Mouse (Mus musculus): Measurements from ENCODE around the gene Tle2.

Tle2 gene

DNA sequence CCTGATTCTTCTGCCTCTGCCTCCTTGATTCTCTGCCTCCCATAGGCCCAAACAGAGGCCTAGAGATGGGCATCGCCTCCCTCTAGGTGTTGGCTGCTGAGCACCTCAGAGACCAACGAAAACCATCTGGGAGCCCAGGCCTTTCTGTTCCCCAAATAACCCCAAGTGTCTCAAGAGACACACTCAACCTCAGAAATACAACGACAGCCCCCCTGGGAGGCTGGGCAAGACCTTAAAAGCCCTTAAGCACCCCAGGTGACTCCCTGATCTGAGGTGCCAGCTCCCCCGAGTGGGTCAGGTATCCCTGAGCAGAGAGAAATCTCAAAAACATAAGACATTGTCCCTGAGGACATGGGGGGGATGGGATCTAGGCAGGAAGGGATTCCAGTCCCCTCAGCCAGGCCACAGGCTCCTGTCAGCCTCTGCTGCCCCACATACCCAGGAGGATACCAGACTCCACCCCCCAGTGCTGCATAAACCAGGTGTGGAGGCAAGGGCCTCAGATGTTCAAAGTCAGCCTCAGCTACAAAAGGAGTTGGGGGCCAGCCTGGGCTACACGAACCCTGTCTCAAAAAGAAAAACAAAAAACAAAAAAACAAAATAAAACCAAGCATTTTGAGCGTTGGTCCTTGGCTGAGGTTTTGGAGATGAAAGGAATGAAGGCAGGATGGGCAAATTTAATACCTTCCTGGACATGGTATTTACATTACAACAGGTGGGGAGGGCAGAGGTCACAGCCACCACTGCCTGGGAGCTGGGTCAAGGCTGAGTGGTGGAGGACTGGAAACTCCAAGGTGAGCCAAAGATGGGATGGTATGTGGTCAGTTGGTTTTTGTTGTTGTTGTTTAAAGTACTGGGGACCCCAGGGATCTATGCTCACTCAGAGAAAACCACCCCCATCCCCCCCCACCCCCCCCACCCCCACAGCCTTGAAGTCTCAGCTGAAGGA, 20.3 kb upstream of the Tle2 start:
- DNase-seq (ENCODE audit: low spot score), result no peak

DNA sequence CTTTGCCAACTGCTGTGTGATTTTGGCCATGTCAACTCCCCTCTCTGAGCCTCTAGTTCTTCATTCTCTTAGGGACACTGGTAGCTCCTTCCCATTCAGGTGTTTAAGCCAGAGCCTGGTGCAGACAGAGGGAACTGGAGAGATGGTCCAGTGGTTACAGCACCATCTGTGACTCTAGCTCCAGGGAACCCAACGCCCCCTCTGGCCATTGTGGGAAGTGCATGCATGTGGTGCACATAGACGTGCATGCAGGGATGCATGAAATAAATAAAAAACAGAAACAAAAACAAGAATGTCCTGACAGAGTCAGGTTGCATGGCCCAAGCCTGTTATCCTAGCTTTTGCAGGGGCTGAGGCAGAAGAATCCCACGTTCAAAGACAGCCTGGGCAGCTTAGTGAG, 18.1 kb upstream of the Tle2 start:
- DNase-seq (ENCODE audit: low spot score), result no peak

DNA sequence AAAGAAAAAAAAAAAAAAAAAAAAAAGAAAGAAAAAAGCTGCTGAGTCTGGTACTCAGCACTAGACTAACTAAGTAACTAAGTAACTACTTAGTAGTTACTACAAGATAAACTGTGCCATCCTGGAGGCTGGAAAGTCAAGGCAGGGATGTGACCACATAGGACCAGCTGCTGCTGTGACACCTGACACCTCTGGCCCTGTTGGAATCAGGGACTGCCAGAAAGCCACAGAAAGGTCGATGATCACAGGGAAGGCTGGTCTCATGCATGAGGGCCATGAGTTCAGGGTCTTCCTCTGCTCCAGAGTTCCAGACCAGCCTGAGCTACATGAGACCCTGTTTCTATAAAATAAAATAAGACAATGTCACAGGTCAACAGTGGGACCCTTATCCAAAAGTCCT, 16.9 kb upstream of the Tle2 start:
- DNase-seq (ENCODE audit: low spot score), result no peak

DNA sequence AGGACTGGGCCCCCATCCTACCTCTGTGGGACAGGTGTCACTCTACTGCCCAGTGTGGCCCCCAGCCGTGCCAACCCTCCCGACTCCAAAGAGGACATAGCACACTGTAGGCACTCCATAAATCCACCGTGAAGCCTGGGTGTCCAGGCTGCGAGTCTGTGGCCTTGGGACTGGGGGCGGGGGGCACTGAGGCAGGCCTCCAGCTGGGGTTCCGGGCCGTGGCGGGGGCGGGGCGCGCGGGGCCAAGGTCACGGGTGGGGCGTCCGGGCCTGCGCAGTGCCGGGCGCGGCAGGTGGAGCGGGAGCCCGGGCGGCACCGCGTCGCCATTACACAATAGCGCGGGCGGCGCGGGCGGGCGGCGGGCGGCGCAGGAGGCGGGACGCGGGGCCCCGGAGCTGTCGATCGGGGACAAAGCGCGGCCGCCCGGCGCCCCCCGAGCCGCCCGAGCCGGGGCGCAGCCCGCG, 15.2 kb upstream of the Tle2 start, which contains the start of gene Aes:
Gene Aes (plus strand): TSS at position 326 of the 464 bp plus-strand sequence.
- DNase-seq (ENCODE audit: low spot score), result peak; percentile 83

DNA sequence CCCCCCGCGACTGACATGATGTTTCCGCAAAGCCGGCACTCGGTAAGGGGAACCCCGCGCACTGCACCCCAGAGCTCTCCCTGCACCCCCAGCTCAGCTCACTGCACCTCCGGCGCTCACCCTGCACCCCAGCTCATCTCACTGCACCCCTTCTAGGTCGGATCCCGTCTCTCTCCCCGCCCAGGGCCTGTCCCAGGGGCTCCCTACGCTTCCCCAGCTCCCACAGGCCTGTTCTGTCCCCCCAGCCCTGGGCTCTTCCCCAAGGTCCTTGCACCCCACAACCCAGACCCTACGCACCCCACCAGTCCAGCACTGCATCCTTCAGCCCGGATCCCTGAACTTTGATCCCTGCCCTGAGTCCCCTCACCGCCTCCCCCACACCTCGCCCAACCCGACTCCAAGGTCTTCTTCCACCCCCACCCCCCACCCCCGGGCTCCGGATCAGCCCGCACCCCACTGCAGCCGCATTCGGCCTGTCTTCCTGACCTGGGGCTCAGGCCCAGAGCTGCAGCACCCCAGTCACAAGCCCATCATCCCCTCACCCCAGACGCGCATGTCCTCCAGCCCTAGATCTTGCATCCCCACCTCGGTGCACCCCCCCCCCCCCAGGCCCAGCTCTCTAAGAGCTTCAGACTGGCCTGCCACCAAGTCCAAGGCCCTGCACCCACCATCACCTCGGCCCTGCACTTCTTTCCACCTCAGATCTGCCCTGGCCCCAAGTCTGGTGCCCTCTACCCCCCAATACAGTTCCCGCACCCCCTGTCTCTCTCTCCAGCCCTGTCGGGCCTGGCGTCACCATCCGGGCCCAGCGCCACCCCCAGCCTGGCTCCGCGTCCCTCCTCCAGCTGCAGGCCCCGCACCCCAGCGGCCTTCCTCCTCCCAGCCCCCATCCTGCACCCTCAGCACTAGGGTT, 14.5 kb upstream of the Tle2 start:
- peak; percentile 66 for DNase-seq (ENCODE audit: low spot score)

DNA sequence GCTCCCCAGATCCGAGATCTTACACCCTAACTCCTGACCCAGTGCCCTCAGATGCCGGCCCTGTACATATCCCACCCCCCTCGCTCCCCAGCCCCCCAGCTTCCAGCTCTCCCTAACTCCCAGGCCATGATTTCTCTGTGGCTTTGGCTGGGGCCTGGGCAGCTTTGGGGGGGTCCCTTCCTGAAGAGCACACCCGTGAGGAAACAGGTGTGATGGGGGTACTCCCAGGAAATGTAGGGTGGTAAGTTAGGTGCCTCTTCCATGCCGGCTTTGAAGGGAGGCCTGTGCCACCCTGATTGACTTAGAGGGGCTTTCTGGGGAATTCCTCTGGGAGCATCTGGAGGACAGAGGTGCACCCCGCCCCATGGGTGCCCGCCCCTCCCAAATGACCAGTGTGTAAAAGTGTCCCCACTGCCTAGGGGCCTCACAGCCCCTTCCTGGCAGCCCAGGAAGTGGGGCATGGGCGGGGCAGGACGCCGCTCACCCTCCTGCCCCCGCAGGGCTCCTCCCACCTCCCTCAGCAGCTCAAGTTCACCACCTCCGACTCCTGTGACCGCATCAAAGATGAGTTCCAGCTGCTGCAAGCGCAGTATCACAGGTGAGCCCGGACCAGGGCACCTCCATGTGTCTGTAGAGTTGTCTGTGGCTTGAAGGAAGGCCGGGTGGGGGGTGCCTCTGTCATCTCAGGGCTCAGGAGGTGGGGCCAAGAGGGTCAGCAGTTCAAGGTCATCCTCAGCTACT, 13.5 kb upstream of the Tle2 start:
- peak; percentile 69 for DNase-seq (ENCODE audit: low spot score)

DNA sequence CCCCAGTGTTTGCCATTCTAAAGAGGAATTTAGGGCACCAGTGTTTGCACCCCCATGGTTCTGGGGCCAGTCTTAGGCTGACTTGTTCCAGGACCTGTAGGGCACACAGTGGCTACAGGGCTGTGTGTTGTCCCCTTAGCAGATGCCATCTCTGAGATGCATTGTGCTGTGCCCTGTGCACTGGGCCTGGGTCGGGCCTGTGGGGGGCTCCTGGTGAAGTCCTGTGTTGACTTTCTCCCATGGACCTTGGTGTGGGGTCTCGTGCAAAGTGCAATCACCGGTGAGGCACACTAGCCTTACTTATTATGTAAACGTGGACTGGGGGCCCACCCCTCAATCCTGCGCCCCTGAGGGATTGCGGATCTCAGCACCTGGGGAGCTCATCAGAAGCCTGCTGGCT, 11.9 kb upstream of the Tle2 start:
- DNase-seq (ENCODE audit: low spot score), result no peak

DNA sequence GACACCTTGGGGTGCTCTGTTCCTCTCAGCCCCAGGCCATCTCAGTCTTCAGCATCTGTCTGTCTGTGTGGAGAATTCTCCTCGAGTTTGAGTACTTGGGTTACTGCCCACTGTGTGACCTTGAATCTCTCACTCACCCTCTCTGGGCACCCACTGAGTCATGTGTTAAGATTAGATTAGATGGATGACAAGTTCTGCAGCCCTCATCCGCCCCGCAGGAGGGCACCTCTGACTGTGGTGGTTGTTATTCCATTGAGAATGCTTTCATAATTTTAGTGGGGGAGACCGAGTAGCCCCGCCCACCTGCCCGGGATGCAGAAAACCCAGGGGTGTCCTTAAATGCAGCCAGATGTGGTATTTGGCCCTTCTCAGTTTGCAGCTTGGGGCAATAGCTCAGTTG, 10.9 kb upstream of the Tle2 start:
- no peak for DNase-seq (ENCODE audit: low spot score)

DNA sequence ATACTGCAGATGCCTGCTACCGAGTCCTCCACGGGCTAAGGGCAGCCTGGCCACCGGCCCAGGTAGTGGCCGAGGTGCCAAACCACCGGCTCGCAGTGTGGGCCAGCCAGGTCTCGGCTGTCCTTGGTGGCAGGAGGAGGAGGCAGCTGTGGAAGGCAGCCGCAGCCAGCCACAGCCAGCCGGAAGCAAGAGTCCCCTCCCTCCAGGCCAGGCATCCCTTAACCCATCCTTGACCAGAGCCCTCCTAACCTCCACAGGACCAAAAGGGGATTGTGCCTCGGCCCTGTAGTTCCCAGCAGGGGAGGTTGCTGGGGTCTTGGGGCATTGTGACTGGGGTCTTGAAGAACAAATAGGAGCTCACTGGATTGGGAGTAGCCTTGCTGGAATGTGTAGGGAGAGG, 10.1 kb upstream of the Tle2 start:
- peak; percentile 59 for DNase-seq (ENCODE audit: low spot score)

DNA sequence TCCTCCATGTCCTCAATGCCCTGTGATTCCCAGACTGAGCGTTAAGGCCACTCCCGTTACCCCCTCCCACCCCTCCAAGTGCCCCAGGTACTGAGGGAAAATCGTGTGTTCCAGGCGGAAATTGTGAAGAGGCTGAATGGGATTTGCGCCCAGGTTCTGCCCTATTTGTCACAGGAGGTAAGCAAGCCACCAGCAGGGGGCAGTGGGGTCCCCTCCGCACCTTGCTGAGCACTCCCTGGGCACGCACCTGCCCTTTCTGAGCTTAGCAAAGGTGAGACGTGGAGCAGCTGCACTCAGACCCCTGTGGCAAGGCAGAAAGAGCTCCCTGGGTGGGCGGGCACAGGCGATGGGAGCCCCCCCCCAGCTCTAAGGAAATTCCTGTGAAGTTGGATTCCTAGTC, 9.6 kb upstream of the Tle2 start:
- DNase-seq (ENCODE audit: low spot score), result peak; percentile 61

DNA sequence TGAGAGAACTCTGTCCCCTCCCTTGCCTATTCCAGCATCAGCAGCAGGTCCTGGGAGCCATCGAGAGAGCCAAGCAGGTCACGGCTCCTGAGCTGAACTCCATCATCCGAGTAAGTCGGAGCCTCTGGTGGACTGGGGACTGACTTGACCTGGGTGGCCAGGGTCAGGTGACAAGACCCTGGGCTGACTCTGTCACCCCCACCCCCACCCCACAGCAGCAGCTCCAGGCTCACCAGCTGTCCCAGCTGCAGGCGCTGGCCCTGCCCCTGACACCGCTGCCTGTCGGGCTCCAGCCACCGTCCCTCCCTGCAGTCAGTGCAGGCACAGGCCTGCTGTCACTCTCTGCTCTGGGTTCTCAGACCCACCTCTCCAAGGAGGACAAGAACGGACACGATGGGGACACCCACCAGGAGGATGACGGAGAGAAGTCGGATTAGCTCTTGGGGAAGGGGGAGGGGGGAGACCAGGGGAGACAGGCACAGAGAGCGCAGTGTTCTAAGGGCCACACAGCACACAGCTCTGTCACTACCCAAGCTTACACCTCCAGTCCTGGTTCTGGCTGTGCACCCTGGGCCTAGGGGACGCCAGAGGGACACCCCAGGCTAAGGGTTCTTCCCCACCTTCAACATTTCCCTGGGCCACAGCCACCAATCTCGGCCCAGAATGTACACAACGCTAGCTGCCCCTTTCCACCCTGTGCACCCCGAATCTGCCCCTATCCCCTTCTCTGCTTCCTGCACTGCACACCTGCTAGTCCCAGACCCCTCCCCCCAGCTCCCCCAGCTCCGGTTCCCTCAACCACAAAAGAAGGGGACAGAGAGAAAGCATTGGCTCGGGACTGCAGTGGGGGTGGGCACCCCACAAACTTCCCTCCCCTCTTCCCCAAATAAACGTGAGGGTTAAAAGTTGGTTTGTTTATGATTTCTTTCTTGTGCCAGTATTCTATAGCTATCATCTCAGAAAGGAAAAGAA, 8.8 kb upstream of the Tle2 start:
- DNase-seq (ENCODE audit: low spot score), result no peak

DNA sequence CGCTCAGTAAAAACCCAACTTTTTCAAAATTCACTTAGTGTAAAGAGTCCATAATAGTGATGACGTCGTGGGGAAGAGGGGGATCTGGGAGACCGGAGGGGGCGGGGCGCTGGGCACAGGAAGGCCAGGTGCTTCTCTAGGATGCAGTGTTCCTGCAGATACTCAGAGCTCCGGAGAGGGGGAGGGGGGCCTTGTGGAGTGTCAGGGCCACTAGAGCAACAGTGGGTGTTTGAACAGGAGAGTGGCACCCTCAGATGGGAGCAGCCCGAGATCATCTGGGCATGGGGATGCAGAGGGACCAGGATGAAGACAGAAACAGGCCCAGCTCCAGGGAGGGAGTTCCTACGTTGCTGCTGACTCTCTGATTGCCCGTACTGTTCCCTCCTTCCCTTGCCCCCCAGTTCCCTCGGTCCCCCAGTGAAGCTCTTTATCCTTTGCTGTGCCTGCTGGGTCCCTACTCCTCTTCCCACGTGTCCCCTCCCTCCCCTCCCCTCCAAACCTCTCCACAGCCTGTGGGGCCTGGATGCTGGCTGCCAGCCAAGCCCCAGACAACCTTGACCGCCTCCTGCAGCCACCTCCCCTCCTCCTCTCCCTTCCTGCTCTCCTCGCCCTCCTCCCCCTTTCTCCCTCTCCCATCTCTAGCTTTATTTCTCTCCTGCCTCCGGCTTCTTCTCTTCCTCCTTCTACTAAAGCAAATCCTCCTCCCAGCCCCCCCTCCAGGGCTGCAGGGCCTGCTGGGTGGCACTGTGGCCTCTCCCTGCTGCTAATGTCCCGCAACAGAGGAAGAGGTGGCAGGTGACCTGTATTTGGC, 5.8 kb upstream of the Tle2 start:
- DNase-seq (ENCODE audit: low spot score), result no peak

DNA sequence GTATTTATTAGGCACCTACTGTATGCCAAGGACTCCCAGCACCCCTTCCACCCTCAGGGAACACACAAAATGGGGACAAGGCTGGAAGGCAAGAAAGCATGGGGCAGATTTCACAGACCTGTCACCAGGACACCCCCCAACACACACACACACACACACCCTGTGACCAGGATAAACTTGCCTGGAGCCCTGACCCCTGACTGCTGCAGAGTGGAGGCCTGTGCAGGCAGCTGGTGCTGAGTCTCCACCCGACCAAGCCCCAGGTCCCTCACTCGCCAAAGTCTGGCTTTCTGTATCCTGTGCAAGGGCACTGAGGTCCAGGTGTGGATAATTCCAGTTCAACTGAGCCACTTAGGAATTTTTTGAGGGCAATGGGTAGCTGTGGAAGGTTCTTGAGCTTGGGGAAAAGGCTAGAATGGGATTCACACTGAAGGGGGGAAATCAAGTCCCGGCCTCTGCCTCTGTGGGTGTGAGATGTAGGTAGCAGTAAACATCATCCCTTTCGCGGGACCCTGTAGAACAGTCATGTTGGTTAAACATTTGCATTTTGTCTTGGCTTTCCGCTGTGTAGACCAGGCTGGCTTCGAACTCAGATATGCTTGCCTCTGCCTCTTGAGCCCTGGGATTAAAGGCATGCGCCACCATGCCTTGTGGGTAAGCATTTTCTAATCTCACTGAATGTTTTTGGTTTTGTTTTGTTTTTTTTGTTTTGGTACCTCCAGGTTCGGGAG, 4.7 kb upstream of the Tle2 start:
- DNase-seq (ENCODE audit: low spot score), result no peak

DNA sequence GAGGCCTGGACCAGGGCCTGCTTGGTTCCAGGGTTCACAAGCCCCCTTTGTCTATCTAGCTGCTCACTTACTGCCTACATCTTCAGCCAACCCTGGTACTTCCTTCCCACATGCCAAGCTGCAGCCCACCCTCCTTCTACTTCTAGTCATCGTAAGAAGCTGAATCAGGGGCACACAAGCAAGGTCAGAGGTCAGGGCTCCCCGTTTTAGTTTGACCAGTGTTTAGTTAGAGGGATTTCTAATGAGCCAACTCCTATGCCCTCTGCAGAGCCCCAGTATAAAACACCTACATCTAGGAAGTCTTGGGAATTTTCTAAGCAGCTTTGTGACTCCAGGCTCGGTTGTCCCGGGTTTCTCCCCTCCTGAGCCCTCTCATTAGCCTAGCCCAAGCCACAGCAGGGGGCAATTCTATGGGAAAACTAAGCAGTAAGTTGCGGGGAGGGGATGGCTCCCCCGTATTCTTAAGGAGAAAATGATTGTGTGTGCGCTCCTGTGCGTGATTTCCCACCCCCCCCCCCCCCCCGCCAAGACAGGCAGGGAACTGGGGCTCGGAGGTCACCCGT, 4.0 kb upstream of the Tle2 start:
- DNase-seq (ENCODE audit: low spot score), result no peak

DNA sequence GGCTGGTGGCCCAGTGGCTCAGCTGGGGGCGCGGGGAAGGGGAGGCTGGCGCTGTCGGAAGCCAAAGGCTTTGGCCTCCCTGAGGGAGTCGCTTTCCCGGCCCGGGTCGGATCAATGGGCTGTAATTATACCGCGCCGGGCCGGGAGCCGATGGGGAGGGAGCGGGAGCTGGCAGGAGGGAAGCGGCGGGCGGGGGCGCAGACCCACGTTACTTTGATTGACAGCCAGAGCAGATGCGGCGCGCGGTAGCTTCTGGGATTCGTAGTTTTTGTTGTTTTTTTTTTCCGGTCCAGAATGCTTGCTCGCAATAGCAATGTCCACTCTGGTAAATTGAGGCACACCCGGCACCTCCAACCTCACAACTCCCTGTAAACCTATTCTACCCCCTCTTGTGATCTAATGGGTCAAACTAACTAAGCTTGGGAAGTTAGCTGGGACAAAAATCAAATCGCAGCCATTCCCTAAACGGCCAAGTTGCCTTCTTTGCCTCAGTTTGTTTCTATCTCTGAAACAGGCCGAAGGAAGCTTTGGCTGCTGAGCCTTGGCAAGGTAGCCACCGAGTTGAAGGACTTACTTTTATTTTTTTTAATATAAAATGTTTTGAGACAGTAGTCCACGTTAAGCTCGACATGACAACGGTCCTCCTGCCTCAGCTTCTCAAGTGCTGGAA, 3.4 kb upstream of the Tle2 start:
- DNase-seq (ENCODE audit: low spot score), result peak; percentile 95

DNA sequence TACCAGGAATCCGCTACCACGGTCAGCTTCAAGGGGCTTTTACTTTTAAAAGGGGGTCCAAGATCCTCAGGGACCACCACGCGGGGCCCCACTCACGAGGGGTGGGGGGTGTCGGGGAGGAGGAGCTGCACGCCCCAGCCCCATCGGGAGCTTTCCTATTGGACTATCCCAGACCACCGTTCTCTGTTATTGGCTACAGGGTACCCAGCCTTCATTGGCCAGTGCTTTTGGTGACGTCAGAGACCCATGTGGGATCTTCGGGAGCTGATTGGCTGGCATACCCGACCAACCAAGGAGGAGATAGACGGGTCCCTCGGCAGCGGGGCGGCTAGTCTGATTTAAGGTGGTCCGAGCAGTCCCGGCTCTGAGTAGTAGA, 2.9 kb upstream of the Tle2 start:
- peak; percentile 100 for DNase-seq (ENCODE audit: low spot score)

DNA sequence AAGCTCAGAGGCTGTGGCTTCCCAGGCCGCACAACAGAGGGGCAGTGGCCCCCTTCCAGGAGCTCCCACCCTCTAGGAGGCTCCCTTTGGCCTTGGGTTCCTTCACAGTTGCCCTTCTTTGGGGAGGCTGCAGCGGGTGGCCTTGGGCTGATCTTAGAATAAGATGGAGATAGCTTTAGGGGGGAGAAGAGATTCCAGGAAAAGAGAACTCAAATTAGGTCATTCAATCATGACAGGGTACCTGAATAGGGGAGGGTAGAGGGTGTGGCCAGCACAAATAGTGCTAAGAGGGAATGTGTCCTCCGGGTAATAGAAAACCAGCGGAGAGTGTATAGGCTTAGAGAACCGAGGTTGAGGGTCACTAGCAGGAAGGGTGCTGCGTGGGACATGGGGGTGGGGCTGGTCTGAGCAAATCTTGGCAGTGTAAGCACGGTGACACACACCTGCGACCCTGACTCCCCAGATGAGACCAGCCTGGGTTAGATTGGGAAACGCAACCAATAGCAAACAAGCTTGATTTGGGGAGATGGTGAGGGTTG, 2.2 kb upstream of the Tle2 start:
- DNase-seq (ENCODE audit: low spot score), result no peak

DNA sequence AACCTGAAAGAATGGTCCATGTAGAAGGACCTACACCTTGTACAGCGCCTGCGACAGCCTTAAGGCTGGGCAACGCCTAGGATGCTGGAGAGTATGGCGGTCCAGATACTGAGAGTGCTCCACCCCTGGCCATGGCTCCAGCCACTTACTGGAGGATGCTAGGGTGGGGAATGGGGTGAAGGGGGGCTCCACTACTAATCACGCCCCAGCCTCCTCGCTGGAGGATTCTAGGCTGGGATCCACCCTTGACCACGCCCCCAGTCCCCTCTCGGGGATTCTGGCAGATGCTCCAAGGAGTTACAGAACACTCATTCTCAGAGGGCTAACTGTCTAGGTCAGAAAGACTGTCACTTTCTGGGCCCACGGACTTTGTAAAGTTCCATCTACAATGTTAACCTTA, 1.4 kb upstream of the Tle2 start:
- no peak for DNase-seq (ENCODE audit: low spot score)
